23 mouse cellular contexts compared by ENCODE assay signal in genomic region chr13:111620433-111620832, GRCm38 (mm10). TPM values are rescaled to one million over a fixed set of nuclear protein-coding genes. Genes with fewer than 3 reads are reported as not detected.
"Had no signal": no experiment of that assay in that cellular context is flagged by ENCODE, and none has a peak within 500 bp of the region (broad histone marks: within the 10 kb centered on the region; RNA-seq: fewer than 3 reads in every experiment).

No protein-coding gene starts in this region.

- H3K36me3 ChIP-seq: lung, embryonic 15.5 days; midbrain, embryonic 13.5 days; midbrain, embryonic 15.5 days; neural tube, embryonic 12.5 days; stomach, embryonic 15.5 days had no signal

- H3K4me3 ChIP-seq: lung, embryonic 15.5 days; megakaryocyte, embryonic 14.5 days; midbrain, embryonic 13.5 days; midbrain, embryonic 15.5 days; neural tube, embryonic 12.5 days; stomach, embryonic 15.5 days had no signal

- H3K27me3 ChIP-seq: lung, embryonic 15.5 days; midbrain, embryonic 13.5 days; midbrain, embryonic 15.5 days; neural tube, embryonic 12.5 days; stomach, embryonic 15.5 days had no signal

- H3K4me2 ChIP-seq: lung, embryonic 15.5 days; midbrain, embryonic 11.5 days; midbrain, embryonic 13.5 days; midbrain, embryonic 15.5 days; neural tube, embryonic 12.5 days; stomach, embryonic 15.5 days had no signal

- DNase-seq: lung, adult 2 months; lung, postnatal 14 days; lung, postnatal 36 days; right cerebral cortex, postnatal 14 days; thymus, adult 18-20 months; thymus, postnatal 14 days; thymus, postnatal 36 days had no signal

- H3K9me3 ChIP-seq: lung, embryonic 15.5 days; megakaryocyte, embryonic 14.5 days; midbrain, embryonic 13.5 days; midbrain, embryonic 15.5 days; neural tube, embryonic 12.5 days; stomach, embryonic 15.5 days had no signal

- H3K27ac ChIP-seq: lung, embryonic 15.5 days; macrophage; midbrain, embryonic 13.5 days; midbrain, embryonic 15.5 days; neural tube, embryonic 12.5 days; stomach, embryonic 15.5 days had no signal

- ATAC-seq: lung, postnatal 0 days; midbrain, embryonic 13.5 days; midbrain, embryonic 15.5 days had no signal

- H3K9ac ChIP-seq: lung, embryonic 15.5 days; midbrain, embryonic 13.5 days; midbrain, embryonic 15.5 days; neural tube, embryonic 12.5 days; stomach, embryonic 15.5 days had no signal

- H3K4me1 ChIP-seq: lung, embryonic 15.5 days; megakaryocyte, embryonic 14.5 days; midbrain, embryonic 13.5 days; midbrain, embryonic 15.5 days; neural tube, embryonic 12.5 days; stomach, embryonic 15.5 days had no signal

RNA-seq across cellular contexts. Expression of gene Gm10198, which starts 27.8 kb away (rescaled TPM):
- total RNA-seq: megakaryocyte progenitor cell, adult 5-6 weeks; midbrain, postnatal 0 days; monocyte, adult 5-6 weeks; neutrophil, adult 5-6 weeks had no signal
- polyA plus RNA-seq: lung, adult 2 months; lung, embryonic 15.5 days; lung, postnatal 0 days; macrophage; midbrain, embryonic 11.5 days; midbrain, embryonic 13.5 days; midbrain, embryonic 15.5 days; midbrain, postnatal 0 days; neural tube, embryonic 12.5 days; neural tube, embryonic 14.5 days; spleen, adult 2 months; stomach, embryonic 15.5 days; thymus, postnatal 0 days had no signal
